Mouse (Mus musculus) ovary, postnatal 36 days (tissue): Measurements from ENCODE around the gene Atp6ap1l.

Experiments used
- DNase-seq: peaks from one replicate; pipeline ENCODE4 v3.0.0; 2022; ENCODE audit warnings: low spot score, mixed read lengths

Atp6ap1l gene

DNA sequence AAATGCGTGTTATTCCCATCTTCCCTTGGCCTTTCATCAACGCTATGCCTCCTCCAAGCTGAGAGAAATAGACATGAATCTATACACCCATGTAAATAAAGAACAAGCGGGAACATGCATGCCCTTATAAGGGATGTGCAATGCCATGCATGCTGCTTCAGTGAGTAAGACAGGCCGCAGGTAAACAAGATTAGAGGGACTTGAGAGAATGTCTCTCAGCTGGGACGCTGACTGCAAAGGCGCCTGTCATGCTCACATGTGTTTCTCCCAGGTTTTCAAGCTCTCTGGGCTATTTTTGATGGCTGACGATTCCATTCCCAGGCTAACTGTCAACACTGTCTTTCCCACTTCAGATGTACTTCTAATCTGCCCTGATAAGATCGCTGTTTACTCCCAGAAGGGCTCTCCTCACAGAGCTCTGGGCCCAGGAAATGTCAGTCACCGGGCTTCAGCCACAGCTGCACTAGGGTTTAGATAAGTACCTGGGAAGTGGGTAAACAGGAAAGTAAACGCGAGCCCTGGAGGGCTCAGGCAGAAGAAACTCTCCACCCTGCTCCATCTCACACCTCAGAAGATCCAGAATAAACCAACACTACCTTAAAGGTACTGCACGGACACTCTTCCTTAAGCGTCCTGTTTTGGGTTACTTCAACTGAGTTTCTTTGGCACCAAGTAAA lies 19.2 kb downstream of the Atp6ap1l start:
- DNase-seq, result no peak

DNA sequence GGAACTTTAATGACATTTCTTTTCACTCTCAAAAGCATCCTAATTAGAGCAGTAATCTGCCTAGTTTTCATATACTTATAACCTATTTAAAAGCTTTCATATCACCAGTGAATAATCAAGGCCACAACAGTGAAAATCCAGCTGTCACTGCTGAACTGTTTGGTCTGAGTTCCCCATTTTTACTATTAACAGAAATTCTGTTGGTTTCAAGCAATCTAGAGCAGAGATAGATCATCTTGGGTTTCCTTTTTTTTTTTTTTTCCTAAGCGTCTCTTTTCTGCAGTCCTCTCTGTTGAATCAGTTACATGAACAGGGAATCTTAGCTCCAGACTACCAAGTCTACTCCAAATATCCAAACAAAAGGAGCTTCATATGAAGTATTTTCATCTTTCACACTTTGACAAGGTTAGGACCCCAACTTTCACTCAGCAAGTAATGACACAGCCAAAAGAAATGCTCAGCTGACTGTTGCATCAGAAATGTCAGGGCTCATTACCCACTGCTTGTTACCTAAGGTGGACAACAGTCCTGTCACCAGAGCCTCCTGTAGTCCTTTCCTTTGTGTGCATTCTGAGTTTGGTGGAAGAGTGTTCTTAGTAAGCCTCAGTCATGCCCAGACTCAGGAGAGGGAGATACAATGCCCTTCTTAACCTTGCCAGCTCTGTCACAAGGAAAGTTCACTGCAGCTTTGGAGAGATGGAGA lies 23.3 kb downstream of the Atp6ap1l start:
- no peak for DNase-seq

DNA sequence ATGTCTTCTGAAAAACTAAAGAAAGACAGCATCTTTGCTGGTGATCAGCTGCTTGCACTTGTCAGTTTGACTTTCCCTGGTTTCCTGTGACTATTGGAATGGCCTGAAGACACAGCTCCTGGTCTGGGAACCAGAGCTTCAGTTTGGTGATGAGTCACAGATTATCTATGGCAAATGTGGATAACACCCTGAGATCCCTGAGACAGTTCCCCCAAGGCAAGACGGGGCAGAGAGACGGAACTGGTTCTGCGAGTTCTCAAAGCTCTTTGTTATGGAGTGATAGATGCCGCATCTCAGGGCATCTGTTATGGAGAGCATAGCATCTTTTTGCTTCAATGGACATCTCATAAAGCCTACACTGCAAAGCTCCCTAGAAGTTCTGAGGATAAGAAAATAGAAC lies 33.6 kb downstream of the Atp6ap1l start:
- DNase-seq, result no peak

DNA sequence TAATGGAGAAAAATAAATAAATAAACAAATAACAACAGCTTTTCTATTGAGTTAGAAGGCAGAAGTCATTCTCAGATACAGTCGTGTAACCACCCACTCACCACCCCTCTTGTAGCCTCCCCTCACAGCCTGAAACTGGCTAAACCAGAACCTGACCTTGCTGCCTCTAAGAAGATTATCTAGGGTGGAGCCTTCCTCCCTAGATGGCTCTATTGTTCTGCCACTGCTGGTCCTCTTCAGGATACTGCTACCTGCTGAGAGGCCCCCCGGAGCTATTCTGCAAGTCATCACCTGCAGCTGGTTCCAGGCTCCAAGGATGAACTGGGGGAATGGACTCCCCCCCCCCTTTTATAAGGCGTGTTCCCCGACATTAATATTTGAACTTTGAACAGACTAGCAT lies 36.0 kb downstream of the Atp6ap1l start:
- DNase-seq, result no peak

DNA sequence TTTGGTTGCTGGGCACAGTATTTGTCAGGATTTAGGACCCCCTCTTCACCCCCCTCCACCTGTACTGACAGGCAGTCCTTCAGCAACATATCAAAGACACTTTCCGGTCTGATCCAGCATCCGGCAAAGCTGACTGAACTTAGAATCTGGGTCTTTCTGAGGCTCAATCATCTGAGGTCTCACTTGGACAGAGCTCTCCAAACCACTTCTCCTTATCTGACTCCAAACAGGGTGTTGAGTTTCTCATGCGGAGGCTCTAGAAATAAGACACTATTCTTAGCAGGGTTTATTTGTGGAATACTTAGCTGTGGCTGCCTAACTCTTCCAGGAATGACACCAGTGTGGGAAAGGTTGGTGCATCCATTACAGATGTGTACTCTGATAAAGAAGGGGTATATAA lies 43.0 kb downstream of the Atp6ap1l start:
- no peak for DNase-seq

GRCm38 (mm10) chr13:90860888-90861431 lies 44.2 kb downstream of the Atp6ap1l start:
- DNase-seq, result no peak

DNA sequence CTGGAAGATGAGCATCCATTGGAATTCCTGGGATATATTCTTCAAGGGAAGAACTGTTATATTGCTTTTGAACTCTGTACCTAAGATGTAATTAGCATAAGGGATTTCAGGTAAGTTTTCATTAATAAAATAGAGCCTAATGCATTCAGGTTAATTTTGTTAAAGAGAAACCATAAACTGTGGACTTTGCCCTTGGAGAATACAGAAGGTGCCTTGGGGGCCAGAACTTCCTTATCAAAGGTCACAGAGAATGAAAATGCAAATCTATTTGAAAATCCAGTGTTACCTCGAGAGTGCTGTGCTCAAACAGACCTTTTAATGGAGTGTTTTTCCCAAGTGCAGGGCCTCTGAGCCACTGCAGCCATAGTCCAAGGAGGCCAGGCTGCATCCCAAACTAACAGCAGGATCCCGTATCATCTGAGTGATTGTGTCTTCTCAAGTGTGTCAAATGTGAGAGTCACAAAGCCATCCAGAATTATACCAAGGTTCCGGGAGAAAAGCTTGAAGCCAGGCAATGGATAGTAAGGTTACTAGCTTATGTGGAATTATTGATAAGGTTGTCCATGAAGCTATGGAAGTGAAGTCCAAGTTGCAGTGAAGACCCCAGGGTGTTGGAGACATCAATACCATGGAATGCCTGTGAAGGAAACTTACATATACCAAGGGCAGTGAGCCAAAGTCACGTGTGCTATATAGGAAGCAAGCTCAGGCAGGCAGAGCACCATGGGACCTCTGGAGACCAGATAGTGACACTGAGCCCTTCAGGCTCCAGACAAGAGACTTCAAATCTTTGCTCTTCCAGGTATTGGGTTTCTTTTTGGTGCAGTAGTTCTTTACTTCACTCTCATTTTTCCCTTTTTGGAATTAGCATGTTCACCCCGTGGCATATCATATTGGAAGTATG lies 52.2 kb downstream of the Atp6ap1l start:
- no peak for DNase-seq

DNA sequence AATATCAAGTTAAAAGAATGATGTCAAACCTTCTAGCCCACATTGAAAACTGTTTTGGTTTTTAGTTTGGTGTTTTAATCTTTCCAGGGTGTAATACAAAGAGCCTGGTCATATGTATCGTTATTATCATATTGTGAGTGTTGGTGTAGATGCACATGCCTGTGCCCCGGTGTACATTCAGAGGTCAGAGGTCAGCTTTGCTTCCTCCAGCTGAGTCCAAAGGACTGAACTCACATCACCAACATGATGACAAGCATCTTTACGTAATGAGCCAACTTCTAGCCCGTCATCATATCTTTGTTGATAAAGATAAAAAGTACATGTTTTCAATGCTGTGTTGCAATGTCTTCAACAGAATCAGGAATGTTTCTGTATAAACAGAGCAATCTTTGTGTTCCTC lies 53.4 kb downstream of the Atp6ap1l start:
- no peak for DNase-seq

DNA sequence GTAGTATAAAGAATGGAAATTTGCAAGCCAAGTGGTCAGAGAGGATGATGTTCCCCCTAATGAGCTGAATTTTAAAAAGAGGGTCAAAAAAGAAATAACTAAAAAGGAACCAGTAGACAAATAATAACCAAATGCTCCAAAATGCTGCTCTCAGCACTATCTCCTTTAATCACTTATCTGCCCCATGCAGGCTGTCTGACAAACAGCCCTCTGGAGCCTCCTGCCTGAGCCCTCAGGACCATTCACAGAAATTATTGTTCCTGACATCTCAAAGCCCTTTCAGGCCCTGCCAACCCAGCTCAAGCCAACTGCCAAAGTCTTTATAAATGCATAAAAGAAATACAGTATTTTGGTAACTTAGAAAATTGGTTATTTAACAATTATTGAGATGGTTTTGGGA lies 61.0 kb downstream of the Atp6ap1l start:
- no peak for DNase-seq

- DNase-seq, result no peak
These were observed 61.7 kb downstream of the Atp6ap1l start for GRCm38 (mm10) chr13:90843412-90843811.

GRCm38 (mm10) chr13:90841213-90841553 lies 64.0 kb downstream of the Atp6ap1l start:
- no peak for DNase-seq

DNA sequence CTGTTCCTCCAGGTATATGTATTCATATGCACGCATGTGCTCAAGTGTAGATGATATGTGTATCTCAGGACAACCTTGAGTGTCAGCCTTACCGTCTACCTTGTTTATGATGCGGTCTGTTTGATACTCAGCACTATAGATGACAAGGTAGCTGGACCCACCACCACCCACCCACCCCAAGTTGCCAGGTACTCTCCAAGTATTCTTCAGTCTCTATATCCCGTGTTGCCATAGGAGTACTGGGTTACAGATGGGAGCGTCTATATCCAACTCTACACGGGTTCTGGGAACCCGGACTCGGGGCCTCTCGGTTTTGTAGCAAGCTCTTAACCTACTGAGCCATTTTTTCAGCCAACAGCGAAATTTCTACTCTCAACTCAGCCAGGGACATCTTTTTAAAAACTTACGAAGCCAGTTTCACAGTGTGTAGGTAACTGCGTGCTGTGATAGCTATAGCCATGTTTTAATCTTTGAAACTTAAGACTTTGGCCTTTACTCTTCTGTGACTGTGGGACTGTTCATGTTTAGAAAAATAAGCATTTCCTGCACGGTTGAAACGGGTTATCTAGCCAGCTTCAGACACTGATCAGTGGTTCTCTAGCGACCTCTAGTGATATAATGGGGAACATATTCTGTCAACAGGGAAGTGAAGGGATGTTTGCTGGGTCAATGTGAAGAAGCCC lies 64.5 kb downstream of the Atp6ap1l start:
- no peak for DNase-seq

- DNase-seq, result no peak
These were observed 71.4 kb downstream of the Atp6ap1l start for GRCm38 (mm10) chr13:90833641-90834207.
